Mouse (Mus musculus) megakaryocyte, embryonic 14.5 days (primary cell): Measurements from ENCODE around the gene Fam192a. TPM values are rescaled to one million over a fixed set of nuclear protein-coding genes. Genes with fewer than 3 reads are reported as not detected.

Experiments used
- H3K27me3 ChIP-seq: replicated peaks from 2 replicates; pipeline ENCODE3; 2012; ENCODE audit warnings: inconsistent platforms
- H3K36me3 ChIP-seq: replicated peaks from 2 replicates; pipeline ENCODE3; 2012; ENCODE audit warnings: low read length, inconsistent platforms, mixed read lengths
- H3K4me1 ChIP-seq: 2 replicates; pipeline ENCODE4 v1.6.1; 2012; ENCODE audit warnings: inconsistent platforms
- H3K4me3 ChIP-seq: replicated peaks from 2 replicates; pipeline ENCODE3; 2012; ENCODE audit warnings: moderate library complexity, mild to moderate bottlenecking, inconsistent platforms
- H3K9me3 ChIP-seq: 2 replicates; pipeline ENCODE4 v1.6.1; 2012; ENCODE audit warnings: inconsistent platforms
- FLI1 ChIP-seq: IDR thresholded peaks from 2 replicates; pipeline ENCODE4 v1.6.1; 2012; ENCODE audit warnings: low read length, inconsistent platforms, mixed read lengths
- GATA1 ChIP-seq: IDR thresholded peaks from 3 replicates; pipeline ENCODE4 v1.6.1; 2012; ENCODE audit warnings: mixed read lengths, low read length, inconsistent platforms, borderline replicate concordance
- polyA plus RNA-seq: library from polyadenylated mRNA; stranded (reverse); fragments of >175 nt; gene quantifications from 2 replicates; pipeline ENCODE4 v1.2.3, GENCODE M21; 2012; ENCODE audit warnings: low replicate concordance; ENCODE audit not compliant: insufficient read depth

Gene Fam192a
- polyA plus RNA-seq, 1 experiment: 44.5 TPM

DNA sequence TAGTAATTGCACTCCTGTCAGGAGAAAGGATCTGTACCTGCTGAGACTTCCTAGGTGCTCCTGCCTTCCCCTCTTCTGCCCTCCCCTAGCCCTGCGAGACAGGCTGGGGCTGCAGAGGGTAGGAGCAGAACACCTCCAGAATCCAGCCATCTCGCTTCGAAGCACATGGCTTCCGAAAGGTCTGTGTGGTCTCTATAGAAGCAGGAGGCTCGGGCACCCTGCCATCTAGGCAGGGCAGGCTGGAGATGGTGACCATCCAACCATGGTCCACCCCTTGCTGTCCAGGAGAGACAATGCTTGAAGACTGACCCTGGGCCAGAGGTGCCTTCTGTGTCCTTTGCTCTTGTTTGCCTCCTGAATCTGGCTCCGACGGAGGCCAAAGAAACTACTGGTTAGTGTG is 66.2 kb downstream of the Fam192a start:
- Histone ChIP-seq H3K9me3 (peaks cover 4% of the 10 kb centered on the region; the same call in 1 of the 2 replicates), H3K4me1 (peaks cover 44% of the 10 kb centered on the region), H3K36me3 (no peaks in the 10 kb centered on the region), H3K27me3 (peaks cover 85% of the 10 kb centered on the region), H3K4me3 (no peak overlapping the region)
- TF ChIP-seq FLI1: no peak
- no peak for TF ChIP-seq GATA1

GRCm38 (mm10) chr8:94534612-94535011 is 67.2 kb downstream of the Fam192a start:
- peaks cover 48% of the 10 kb centered on the region for H3K4me1 ChIP-seq
- H3K4me3 ChIP-seq: no peak overlapping the region
- peaks cover 4% of the 10 kb centered on the region; the same call in 1 of the 2 replicates for H3K9me3 ChIP-seq
- peaks cover 90% of the 10 kb centered on the region for H3K27me3 ChIP-seq
- TF ChIP-seq GATA1 (no peak), FLI1 (no peak)
- no peaks in the 10 kb centered on the region for H3K36me3 ChIP-seq

DNA sequence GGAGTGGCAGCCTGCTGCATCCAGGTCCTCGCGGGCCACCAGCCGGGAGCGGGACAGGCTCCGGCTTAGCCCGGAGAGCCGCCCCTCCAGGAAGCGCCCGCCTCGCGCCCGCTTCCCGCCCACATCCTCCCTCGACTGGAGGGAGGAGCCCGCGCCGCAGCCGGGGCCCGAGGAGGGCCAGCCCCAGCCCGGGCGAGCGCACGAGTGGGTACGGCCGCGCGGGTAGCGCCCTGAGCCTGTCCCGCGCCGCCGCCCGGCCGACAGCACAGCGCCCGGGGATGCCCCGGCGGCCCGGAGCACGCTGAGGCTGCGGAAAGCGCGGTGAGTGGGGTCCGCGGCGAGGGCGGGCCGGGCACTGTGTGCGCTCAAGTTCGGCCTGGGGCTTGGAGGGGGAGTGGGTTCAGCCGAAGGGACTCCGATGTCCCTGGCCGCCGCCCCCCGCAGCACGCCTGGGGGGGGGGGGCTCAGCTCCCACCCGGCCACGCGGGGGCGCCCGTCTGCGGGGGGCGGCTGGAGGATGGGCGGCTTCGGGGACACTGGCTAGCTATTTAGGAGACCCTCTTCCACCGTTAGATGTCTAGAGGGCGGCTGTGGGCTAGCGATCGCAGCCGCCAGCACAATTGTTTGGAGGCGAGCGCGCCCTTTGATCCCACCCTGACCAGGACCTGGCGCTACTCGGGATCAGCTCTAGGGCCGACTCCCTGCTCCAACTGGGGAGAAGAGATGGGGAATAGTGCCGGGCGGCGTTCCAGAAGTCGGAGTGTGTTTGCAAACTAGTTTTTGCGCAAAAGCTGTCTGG is 68.7 kb downstream of the Fam192a start, which contains the start of gene Cpne2:
Cpne2 (plus strand) TSS at position 118 of the 799 bp plus-strand sequence.
- Histone ChIP-seq H3K27me3 (peaks cover 85% of the 10 kb centered on the region), H3K4me1 (peaks cover 53% of the 10 kb centered on the region), H3K9me3 (peaks cover 4% of the 10 kb centered on the region; the same call in 1 of the 2 replicates), H3K4me3 (peak within 1 kb of the TSS; percentile 93), H3K36me3 (no peaks in the 10 kb centered on the region)
- TF ChIP-seq FLI1: no peak
- no peak for TF ChIP-seq GATA1

DNA sequence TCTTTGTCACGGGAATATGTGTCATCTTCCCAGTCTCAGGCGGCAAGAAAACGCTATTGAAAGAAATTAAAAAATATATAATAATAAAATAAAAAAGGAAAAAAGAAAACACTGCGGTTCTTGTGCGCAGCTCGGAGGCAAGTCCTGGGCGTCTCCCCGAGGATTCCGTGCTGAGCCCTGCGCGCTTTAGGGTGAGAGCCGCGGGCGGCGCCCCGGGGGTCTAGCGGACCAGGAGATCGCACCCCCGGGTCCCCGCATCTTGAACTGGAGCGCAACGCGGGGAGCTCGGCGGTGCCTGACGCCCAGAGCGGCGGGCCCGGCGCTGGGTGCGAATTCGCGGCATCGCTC is 69.3 kb downstream of the Fam192a start:
- Histone ChIP-seq H3K9me3 (peaks cover 4% of the 10 kb centered on the region; the same call in 1 of the 2 replicates), H3K27me3 (peaks cover 83% of the 10 kb centered on the region), H3K4me3 (peak overlapping the region; percentile 93), H3K36me3 (no peaks in the 10 kb centered on the region), H3K4me1 (peaks cover 52% of the 10 kb centered on the region)
- TF ChIP-seq FLI1 (no peak), GATA1 (no peak)

DNA sequence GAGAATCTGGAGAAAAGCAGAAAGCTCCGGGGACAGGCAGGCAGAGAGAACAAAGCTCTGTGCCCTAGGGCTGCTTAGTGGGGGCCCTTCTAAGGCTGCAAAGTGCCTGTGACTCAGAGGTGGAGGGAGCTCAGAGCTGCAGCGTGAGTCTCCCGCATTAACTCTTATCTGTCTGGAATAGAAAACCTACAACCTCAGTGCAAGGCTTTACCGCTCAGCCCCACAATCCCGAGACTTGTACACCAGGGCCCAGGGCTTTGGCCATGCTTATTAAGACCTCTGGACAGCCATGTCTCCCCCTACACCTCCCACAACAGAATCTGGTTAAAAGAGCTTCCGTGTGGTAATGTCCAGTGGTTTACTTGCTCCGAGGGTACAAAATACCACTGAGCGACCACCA is 69.8 kb downstream of the Fam192a start:
- Histone ChIP-seq H3K36me3 (no peaks in the 10 kb centered on the region), H3K9me3 (peaks cover 4% of the 10 kb centered on the region; the same call in 1 of the 2 replicates), H3K4me1 (peaks cover 49% of the 10 kb centered on the region), H3K4me3 (peak overlapping the region; percentile 93), H3K27me3 (peaks cover 82% of the 10 kb centered on the region)
- TF ChIP-seq FLI1 (no peak), GATA1 (no peak)

DNA sequence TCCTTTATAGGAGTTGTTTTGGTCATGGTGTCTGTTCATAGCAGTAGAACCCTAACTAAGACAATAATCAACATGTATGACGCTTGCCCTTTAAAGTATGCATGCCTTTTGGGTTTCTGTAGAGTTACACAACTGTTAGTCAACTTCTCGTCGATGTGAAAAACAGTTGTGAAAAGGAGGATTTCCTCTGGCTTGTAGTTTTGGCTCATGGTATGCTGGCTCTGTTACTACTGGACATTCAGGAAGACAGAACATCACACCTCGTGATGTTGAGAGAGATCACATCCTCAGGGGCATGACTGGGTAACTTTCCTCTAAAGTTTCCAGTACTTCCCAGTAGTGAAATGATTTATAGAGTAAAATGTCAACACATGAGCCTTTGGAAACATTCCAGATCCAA is 71.2 kb downstream of the Fam192a start:
- Histone ChIP-seq H3K27me3 (peaks cover 78% of the 10 kb centered on the region), H3K4me1 (peaks cover 42% of the 10 kb centered on the region), H3K9me3 (peaks cover 4% of the 10 kb centered on the region; the same call in 1 of the 2 replicates), H3K4me3 (no peak overlapping the region), H3K36me3 (no peaks in the 10 kb centered on the region)
- TF ChIP-seq GATA1 (no peak), FLI1 (no peak)

- Histone ChIP-seq H3K4me3 (peak overlapping the region; percentile 24), H3K27me3 (peaks cover 78% of the 10 kb centered on the region), H3K4me1 (peaks cover 39% of the 10 kb centered on the region), H3K36me3 (no peaks in the 10 kb centered on the region), H3K9me3 (peaks cover 4% of the 10 kb centered on the region; the same call in 1 of the 2 replicates)
- TF ChIP-seq GATA1 (no peak), FLI1 (no peak)
These were observed 71.9 kb downstream of the Fam192a start for GRCm38 (mm10) chr8:94529875-94530274.

DNA sequence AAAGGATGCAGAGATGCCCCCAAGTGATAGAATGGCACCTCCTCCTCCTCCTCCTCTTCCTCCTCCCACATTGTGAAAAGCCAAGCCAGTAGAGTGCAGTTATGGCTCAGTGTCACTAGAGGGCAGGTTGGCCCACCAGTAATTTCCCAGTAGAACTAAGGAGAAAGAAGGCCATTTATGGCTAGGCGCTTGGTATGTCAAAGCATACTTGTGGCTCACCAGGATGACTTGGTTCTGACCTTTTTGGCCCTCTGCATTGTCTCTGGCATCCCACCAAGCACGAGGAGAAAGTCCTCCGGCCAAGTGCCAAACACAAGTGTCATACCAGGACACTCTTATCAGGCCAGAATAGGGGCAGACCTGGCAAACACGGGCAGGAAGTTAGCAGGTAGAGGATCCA is 73.6 kb downstream of the Fam192a start:
- Histone ChIP-seq H3K4me3 (no peak overlapping the region), H3K9me3 (peaks cover 4% of the 10 kb centered on the region; the same call in 1 of the 2 replicates), H3K4me1 (peaks cover 28% of the 10 kb centered on the region), H3K27me3 (peaks cover 70% of the 10 kb centered on the region), H3K36me3 (no peaks in the 10 kb centered on the region)
- no peak for TF ChIP-seq FLI1
- TF ChIP-seq GATA1: no peak

GRCm38 (mm10) chr8:94527178-94527577 is 74.6 kb downstream of the Fam192a start:
- no peak for TF ChIP-seq GATA1
- TF ChIP-seq FLI1: no peak
- Histone ChIP-seq H3K4me1 (peaks cover 18% of the 10 kb centered on the region), H3K4me3 (no peak overlapping the region), H3K36me3 (no peaks in the 10 kb centered on the region), H3K27me3 (peaks cover 70% of the 10 kb centered on the region), H3K9me3 (peaks cover 4% of the 10 kb centered on the region; the same call in 1 of the 2 replicates)

- Histone ChIP-seq H3K9me3 (no peaks in the 10 kb centered on the region), H3K36me3 (no peaks in the 10 kb centered on the region), H3K4me1 (peaks cover 6% of the 10 kb centered on the region; the same call in 1 of the 2 replicates), H3K27me3 (peaks cover 66% of the 10 kb centered on the region), H3K4me3 (no peak overlapping the region)
- no peak for TF ChIP-seq FLI1
- TF ChIP-seq GATA1: no peak
These were observed 77.2 kb downstream of the Fam192a start for GRCm38 (mm10) chr8:94524554-94524953.

Other genes with a start within 250 kb of the Fam192a start
- gene Herpud1, start 215.6 kb downstream of the Fam192a start, polyA plus RNA-seq: 188 and 443 TPM in 2 replicates
- 0.21 and 3.4 TPM in 2 replicates for gene Nlrc5, start 167.6 kb downstream of the Fam192a start, polyA plus RNA-seq
- gene Cpne2, start 69.0 kb downstream of the Fam192a start, polyA plus RNA-seq: 11.4 and 13.6 TPM in 2 replicates
- gene Rspry1, start 60 bp downstream of the Fam192a start, polyA plus RNA-seq: 0.56 and 3.4 TPM in 2 replicates
- 13.7 and 16.1 TPM in 2 replicates for gene Arl2bp, start 64.6 kb upstream of the Fam192a start, polyA plus RNA-seq
- gene Pllp, start 94.3 kb upstream of the Fam192a start, polyA plus RNA-seq: not detected in 2 replicates
- 0.30 TPM in 1 of 2 replicates, not detected in the other for gene Ccl22, start 143.6 kb upstream of the Fam192a start, polyA plus RNA-seq
- 0.44 TPM in 1 of 2 replicates, not detected in the other for gene Cx3cl1, start 170.0 kb upstream of the Fam192a start, polyA plus RNA-seq
- not detected in 2 replicates for gene Ccl17, start 208.5 kb upstream of the Fam192a start, polyA plus RNA-seq
- 62.7 and 175 TPM in 2 replicates for gene Coq9, start 236.3 kb upstream of the Fam192a start, polyA plus RNA-seq
- gene Ciapin1, start 236.4 kb upstream of the Fam192a start, polyA plus RNA-seq: 404 and 666 TPM in 2 replicates